Comparison of ENCODE assay signal across 14 mouse cellular contexts in the genomic region with DNA sequence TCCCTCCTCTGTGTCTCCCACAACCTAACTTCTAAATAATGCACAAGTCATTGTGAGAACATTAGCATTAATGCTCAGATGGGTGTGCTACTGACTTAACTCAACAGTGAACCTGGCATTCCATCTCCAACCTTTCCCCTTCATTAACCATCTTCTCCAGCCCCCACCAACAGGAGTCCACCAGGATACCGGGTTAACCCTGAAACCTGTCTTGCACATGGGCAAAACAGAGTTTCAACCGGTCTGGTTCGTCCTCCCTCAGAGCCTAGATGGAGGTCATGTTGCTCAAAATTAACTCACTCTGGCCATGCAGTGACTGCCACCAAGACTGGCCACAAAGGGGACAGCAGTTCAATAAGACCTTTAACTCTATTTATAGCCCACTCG.
DNase-seq lines count a peak whose midpoint lies in the region; ATAC-seq lines count a peak whose summit lies in the region.
"Had no signal": no experiment of that assay in that cellular context is flagged by ENCODE, and none has a peak within 500 bp of the region (broad histone marks: within the 10 kb centered on the region; RNA-seq: fewer than 3 reads in every experiment).

No protein-coding gene starts in this region.

- 59% methylated on average over 4 of the region's 4 CpGs for WGBS in heart, embryonic 14.5 days

- H3K4me3 ChIP-seq in heart, embryonic 14.5 days (ENCODE audit: control insufficient read depth in 1 of 2, insufficient read depth in 1 of 2, low read depth in 1 of 2, low read length in 2 of 2) = no peak overlapping the region
- H3K4me3 ChIP-seq: forebrain, embryonic 15.5 days; midbrain, embryonic 13.5 days; stomach, embryonic 15.5 days had no signal

- ATAC-seq in heart, embryonic 14.5 days (ENCODE audit: insufficient number of reproducible peaks, insufficient read depth, low FRiP score, low read depth) = no peak
- ATAC-seq: forebrain, embryonic 15.5 days; lung, postnatal 0 days; midbrain, embryonic 13.5 days had no signal

- no peak for DNase-seq in heart, postnatal 10 days
- DNase-seq in kidney, adult 18-20 months = peak; percentile 58
- DNase-seq in kidney, adult 9 months = peak; percentile 89
- DNase-seq in kidney, postnatal 25 days = peak; percentile 55 to 82
- DNase-seq in ovary, postnatal 14 days (ENCODE audit: low spot score) = no peak
- no peak for DNase-seq in natural killer cell, adult 2 months (ENCODE audit: low spot score in 2 of 2)
- DNase-seq in urinary bladder, postnatal 4 days (ENCODE audit: low spot score in 2 of 2) = no peak
- DNase-seq: adrenal gland, adult 8-10 months; cerebellum, adult 9-11 months had no signal

- H3K9ac ChIP-seq in heart, embryonic 14.5 days (ENCODE audit: low read length) = no peak overlapping the region
- H3K9ac ChIP-seq: forebrain, embryonic 15.5 days; midbrain, embryonic 13.5 days; stomach, embryonic 15.5 days had no signal

- no peaks in the 10 kb centered on the region for H3K27me3 ChIP-seq in heart, embryonic 14.5 days (ENCODE audit: control insufficient read depth, insufficient read depth, low read length)
- H3K27me3 ChIP-seq: forebrain, embryonic 15.5 days; midbrain, embryonic 13.5 days; stomach, embryonic 15.5 days had no signal

- peaks cover 9 to 24% of the 10 kb centered on the region in 2 experiments for H3K4me1 ChIP-seq in heart, embryonic 14.5 days (ENCODE audit: control insufficient read depth in 2 of 2, insufficient read depth in 2 of 2, low read length in 2 of 2)
- H3K4me1 ChIP-seq: forebrain, embryonic 15.5 days had no signal

- no peak overlapping the region for H3K4me2 ChIP-seq in heart, embryonic 14.5 days (ENCODE audit: low read length)
- H3K4me2 ChIP-seq: forebrain, embryonic 15.5 days; midbrain, embryonic 13.5 days; stomach, embryonic 15.5 days had no signal

- intact Hi-C loops in heart, postnatal 10 days (cut with DNase I) = loop anchor here (5.0 kb wide), 2 partner anchors 60 to 105 kb away; no protein-coding TSS in a partner anchor

- H3K27ac ChIP-seq in heart, embryonic 14.5 days (replicated peaks in 1 of 2; ENCODE audit: control insufficient read depth in 1 of 2, insufficient read depth in 1 of 2, low read depth in 2 of 2, low read length in 2 of 2) = peak overlapping the region; percentile 60 to 86; a peak in 2 of 4 replicates
- H3K27ac ChIP-seq: forebrain, embryonic 15.5 days; midbrain, embryonic 13.5 days; stomach, embryonic 15.5 days had no signal

- no peaks in the 10 kb centered on the region for H3K36me3 ChIP-seq in heart, embryonic 14.5 days (ENCODE audit: control insufficient read depth, insufficient read depth, low read length)
- H3K36me3 ChIP-seq: forebrain, embryonic 15.5 days; midbrain, embryonic 13.5 days; stomach, embryonic 15.5 days had no signal

- H3K9me3 ChIP-seq in heart, embryonic 14.5 days (ENCODE audit: control insufficient read depth, low read length) = no peaks in the 10 kb centered on the region
- H3K9me3 ChIP-seq: forebrain, embryonic 15.5 days; midbrain, embryonic 13.5 days; stomach, embryonic 15.5 days had no signal

Comparison
In these comparisons a context has a peak if more than half of its experiments do, and no peak if none do; other contexts are left out.
1. DNase-seq: peak in kidney, adult 18-20 months (single experiment), kidney, adult 9 months (single experiment) and kidney, postnatal 25 days (2 of 2); none in heart, postnatal 10 days (0 of 2), ovary, postnatal 14 days (single experiment), natural killer cell, adult 2 months (0 of 2) and urinary bladder, postnatal 4 days (0 of 2).